Mouse (Mus musculus) thymus, postnatal 36 days (tissue): ENCODE measurements around the gene Fam133b.
"Not testable (repeated sequence)": the region's sequence is repeated elsewhere in the genome, so short reads cannot be mapped to it uniquely, and the experiment has no call there.

Experiments
- DNase-seq, 2 experiments: peaks; one replicate each; pipeline ENCODE4 v3.0.0; 2022; ENCODE audit warnings: mixed read lengths in 2 of 2

The Fam133b gene

DNA sequence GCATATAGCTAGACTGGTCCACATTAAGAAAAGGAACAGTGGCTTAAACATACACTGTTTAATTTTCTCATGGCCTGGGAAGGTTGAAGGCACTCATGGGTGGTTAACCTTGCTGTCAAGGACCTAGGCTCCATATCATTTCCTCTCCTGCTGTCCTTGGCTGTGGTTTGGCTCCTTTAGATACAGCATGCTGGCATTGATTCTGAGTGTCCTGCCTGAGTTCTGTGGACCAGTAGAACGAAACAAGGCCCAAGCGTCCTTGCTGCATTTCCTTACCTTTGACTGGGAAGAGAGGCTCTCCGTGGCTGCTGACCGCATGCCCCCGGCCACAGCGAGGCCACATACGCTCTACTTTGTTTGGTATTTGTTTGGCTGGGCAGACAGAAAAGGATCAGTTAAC is 65.6 kb downstream of the Fam133b start:
- DNase-seq: no peak

DNA sequence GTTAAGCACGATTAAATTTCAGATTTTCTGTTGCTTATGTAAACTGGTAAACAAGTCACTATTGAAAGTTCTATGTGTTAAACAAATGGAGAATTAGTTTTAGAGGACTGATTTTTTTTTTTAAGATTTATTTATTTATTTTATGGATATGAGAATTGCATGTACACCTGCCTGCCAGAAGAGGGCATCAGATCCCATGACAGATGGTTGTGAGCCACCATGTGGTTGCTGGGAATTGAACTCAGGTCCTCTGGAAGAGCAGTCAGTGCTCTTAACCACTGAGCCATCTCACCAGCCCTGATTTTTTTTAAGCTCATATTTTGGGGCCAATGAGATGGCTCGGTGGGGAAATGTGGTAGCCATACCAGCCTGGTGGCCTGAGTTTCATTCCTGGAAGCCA is 68.2 kb downstream of the Fam133b start:
- not testable (repeated sequence) for DNase-seq
